Mouse (Mus musculus): ENCODE measurements at regions not wholly inside any gene's neighbourhood (a gene's known extent, or its start where the extent isn't known, plus 50 kb on each side); places are given as distances from the start of the nearest gene placed in this dataset.

GRCm38 (mm10) chr12:26244701-26245100 is 170.4 kb downstream of the Rnf144a start:
- no peak for DNase-seq (ENCODE audit: low read depth, low spot score)

- DNase-seq (ENCODE audit: low read depth, low spot score): no peak
Observed at GRCm38 (mm10) chr12:26227557-26228020, 187.5 kb downstream of the Rnf144a start.

- DNase-seq (ENCODE audit: low read depth, low spot score): no peak
Observed at GRCm38 (mm10) chr12:26226363-26226762, 188.7 kb downstream of the Rnf144a start.

GRCm38 (mm10) chr12:26212447-26212846 is 202.6 kb downstream of the Rnf144a start:
- DNase-seq (ENCODE audit: low read depth, low spot score): no peak

GRCm38 (mm10) chr12:26211423-26211822 is 203.6 kb downstream of the Rnf144a start:
- no peak for DNase-seq (ENCODE audit: low read depth, low spot score)

- DNase-seq (ENCODE audit: low read depth, low spot score): no peak
Observed at GRCm38 (mm10) chr12:26206751-26207150, 208.3 kb downstream of the Rnf144a start.

- DNase-seq (ENCODE audit: low read depth, low spot score): no peak
Observed at GRCm38 (mm10) chr12:26206036-26206435, 209.0 kb downstream of the Rnf144a start.

- no peak for DNase-seq (ENCODE audit: low read depth, low spot score)
Observed at GRCm38 (mm10) chr12:26191982-26192576, 223.0 kb downstream of the Rnf144a start.

- no peak for DNase-seq (ENCODE audit: low read depth, low spot score)
Observed at GRCm38 (mm10) chr12:26191268-26191981, 223.6 kb downstream of the Rnf144a start.

- DNase-seq (ENCODE audit: low read depth, low spot score): no peak
Observed at GRCm38 (mm10) chr12:26188996-26189395, 226.1 kb downstream of the Rnf144a start.

GRCm38 (mm10) chr12:26187091-26187862 is 227.8 kb downstream of the Rnf144a start:
- DNase-seq (ENCODE audit: low read depth, low spot score): no peak

GRCm38 (mm10) chr12:26184701-26185460 is 230.2 kb downstream of the Rnf144a start:
- DNase-seq (ENCODE audit: low read depth, low spot score): no peak

GRCm38 (mm10) chr12:26183021-26183420 is 232.0 kb downstream of the Rnf144a start:
- DNase-seq (ENCODE audit: low read depth, low spot score): no peak

- DNase-seq (ENCODE audit: low read depth, low spot score): no peak
Observed at GRCm38 (mm10) chr12:26180846-26181245, 234.2 kb downstream of the Rnf144a start.

- DNase-seq (ENCODE audit: low read depth, low spot score): no peak
Observed at GRCm38 (mm10) chr12:26176231-26176662, 238.8 kb downstream of the Rnf144a start.

GRCm38 (mm10) chr12:26163416-26163815 is 251.6 kb downstream of the Rnf144a start:
- no peak for DNase-seq (ENCODE audit: low read depth, low spot score)

- DNase-seq (ENCODE audit: low read depth, low spot score): no peak
Observed at GRCm38 (mm10) chr12:26160861-26161615, 254.0 kb downstream of the Rnf144a start.

- no peak for DNase-seq (ENCODE audit: low read depth, low spot score)
Observed at GRCm38 (mm10) chr12:26152992-26153391, 262.1 kb downstream of the Rnf144a start.

GRCm38 (mm10) chr12:26146336-26146735 is 268.7 kb downstream of the Rnf144a start:
- DNase-seq (ENCODE audit: low read depth, low spot score): no peak

- DNase-seq (ENCODE audit: low read depth, low spot score): no peak
Observed at GRCm38 (mm10) chr12:26145085-26145714, 269.9 kb downstream of the Rnf144a start.
